Mouse (Mus musculus) intestine, embryonic 16.5 days (tissue): ENCODE measurements around the gene Cdc42. TPM values are rescaled to one million over a fixed set of nuclear protein-coding genes. Genes with fewer than 3 reads are reported as not detected.

Source experiments
- ATAC-seq: fragments of 200-750 bp; cut with Nextera tagmentation; 2 replicates; pipeline ENCODE4 v1.8.0; 2017; ENCODE audit warnings: moderate TSS enrichment, moderate library complexity
- H3K27ac ChIP-seq: fragments of 300-500 bp; sonication (generic); 2 replicates; pipeline ENCODE4 v1.5.1; 2014; ENCODE audit warnings: mild to moderate bottlenecking, low read length
- H3K27me3 ChIP-seq: fragments of 300-500 bp; sonication (generic); replicated peaks from 2 replicates; pipeline ENCODE4 v1.6.1; 2014; ENCODE audit warnings: low read length, control low read depth, mixed read lengths; ENCODE audit not compliant: control insufficient read depth, insufficient read depth
- H3K36me3 ChIP-seq: fragments of 300-500 bp; sonication (generic); 2 replicates; pipeline ENCODE4 v1.6.1; 2014; ENCODE audit warnings: low read length, control low read depth; ENCODE audit not compliant: control insufficient read depth, insufficient read depth
- H3K4me1 ChIP-seq: fragments of 300-500 bp; sonication (generic); 2 replicates; pipeline ENCODE4 v1.6.1; 2014; ENCODE audit warnings: low read length, control low read depth, mixed read lengths; ENCODE audit not compliant: control insufficient read depth, insufficient read depth
- H3K4me2 ChIP-seq: fragments of 300-500 bp; sonication (generic); 2 replicates; pipeline ENCODE4 v1.6.1; 2014; ENCODE audit warnings: low read depth, low read length, control low read depth
- H3K4me3 ChIP-seq: fragments of 300-500 bp; sonication (generic); 2 replicates; pipeline ENCODE4 v1.5.1; 2014; ENCODE audit warnings: mild to moderate bottlenecking, low read length
- H3K9ac ChIP-seq: fragments of 300-500 bp; sonication (generic); 2 replicates; pipeline ENCODE4 v1.6.1; 2014; ENCODE audit warnings: low read depth, low read length
- H3K9me3 ChIP-seq: fragments of 300-500 bp; sonication (generic); 2 replicates; pipeline ENCODE4 v1.6.1; 2016; ENCODE audit warnings: low read length, control low read depth; ENCODE audit not compliant: control insufficient read depth
- WGBS: fragments of 180-500 bp; shearing (Covaris S2); extraction: QIAGEN DNeasy Blood & Tissue Kit; methylation state at CpG from one replicate; pipeline ENCODE4 v1.1.7; 2014; 5-methylcytosine and 5-hydroxymethylcytosine counted together
- polyA plus RNA-seq: library from polyadenylated mRNA; unstranded; fragments of >200 nt; fragmentation: Nextera tagmentation; extraction: Ambion mirVana; gene quantifications from 2 replicates; pipeline ENCODE4 v1.2.1, GENCODE M21; 2015

Cdc42 gene
- polyA plus RNA-seq, 1 experiment from 2014 or later = 691 TPM

DNA sequence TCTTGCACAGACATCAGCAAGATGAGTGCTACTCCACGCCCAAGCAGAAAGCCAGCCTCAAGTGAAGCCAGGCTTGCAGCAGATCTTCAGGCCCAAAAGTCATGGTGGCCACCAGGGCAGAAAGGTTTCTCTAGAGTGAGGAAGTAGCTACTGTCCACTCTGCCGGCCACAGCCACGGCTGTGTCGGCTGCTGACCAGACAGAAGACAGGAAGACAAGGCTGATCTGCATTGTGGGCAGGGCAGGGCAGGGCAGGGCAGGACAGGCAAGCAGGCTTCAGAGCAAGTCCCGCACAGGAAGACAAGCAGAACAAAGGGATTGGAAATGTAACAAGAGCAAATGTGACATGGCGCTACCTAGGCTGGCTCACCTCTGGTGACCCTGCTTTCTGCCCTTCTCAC is 16.2 kb upstream of the Cdc42 start:
- Histone ChIP-seq H3K36me3 (no peaks in the 10 kb centered on the region), H3K27ac (peak overlapping the region; percentile 40), H3K4me2 (no peak overlapping the region), H3K4me3 (no peak overlapping the region), H3K27me3 (no peaks in the 10 kb centered on the region), H3K9ac (0 out of 2 replicates have a peak overlapping the region, but pooled peaks have one; percentile 16), H3K9me3 (no peaks in the 10 kb centered on the region), H3K4me1 (peaks cover 12% of the 10 kb centered on the region)
- 64% methylated on average over 6 of the region's 6 CpGs for WGBS
- no peak for ATAC-seq

- H3K4me3 ChIP-seq = 0 out of 2 replicates have a peak overlapping the region, but pooled peaks have one; percentile 2
- H3K36me3 ChIP-seq = no peaks in the 10 kb centered on the region
- 0 out of 2 replicates have a peak overlapping the region, but pooled peaks have one; percentile 17 for H3K9ac ChIP-seq
- peak; percentile 82 for ATAC-seq
- peak overlapping the region; percentile 38 for H3K4me2 ChIP-seq
- H3K4me1 ChIP-seq = peaks cover 26% of the 10 kb centered on the region
- no peaks in the 10 kb centered on the region for H3K9me3 ChIP-seq
- H3K27me3 ChIP-seq = no peaks in the 10 kb centered on the region
- 63% methylated on average over 16 of the region's 16 CpGs for WGBS
- peak overlapping the region; percentile 73 for H3K27ac ChIP-seq
Measured at GRCm38 (mm10) chr4:137371596-137372523, 14.3 kb upstream of the Cdc42 start.

GRCm38 (mm10) chr4:137369954-137370750 is 12.6 kb upstream of the Cdc42 start:
- Histone ChIP-seq H3K36me3 (no peaks in the 10 kb centered on the region), H3K4me3 (peak overlapping the region; percentile 40), H3K27me3 (no peaks in the 10 kb centered on the region), H3K9me3 (no peaks in the 10 kb centered on the region), H3K27ac (peak overlapping the region; percentile 60), H3K9ac (peak overlapping the region; percentile 67), H3K4me2 (peak overlapping the region; percentile 63), H3K4me1 (peaks cover 23% of the 10 kb centered on the region)
- ATAC-seq = peak; percentile 57
- WGBS = 10% methylated on average over 28 of the region's 29 CpGs

- Histone ChIP-seq H3K27ac (peak overlapping the region; percentile 73), H3K4me2 (no peak overlapping the region; the same call in 1 of the 2 replicates), H3K9me3 (no peaks in the 10 kb centered on the region), H3K4me1 (peaks cover 19% of the 10 kb centered on the region), H3K4me3 (no peak overlapping the region), H3K9ac (0 out of 2 replicates have a peak overlapping the region, but pooled peaks have one; percentile 35), H3K36me3 (no peaks in the 10 kb centered on the region), H3K27me3 (no peaks in the 10 kb centered on the region)
- ATAC-seq = no peak
- WGBS = 25% methylated on average over 1 of the region's 1 CpGs
Measured at GRCm38 (mm10) chr4:137368198-137368597, 10.7 kb upstream of the Cdc42 start.

GRCm38 (mm10) chr4:137367275-137368088 is 10.0 kb upstream of the Cdc42 start:
- H3K27ac ChIP-seq = peak overlapping the region; percentile 73
- H3K27me3 ChIP-seq = no peaks in the 10 kb centered on the region
- ATAC-seq = peak; percentile 50
- H3K4me1 ChIP-seq = peaks cover 19% of the 10 kb centered on the region
- no peaks in the 10 kb centered on the region for H3K36me3 ChIP-seq
- no peak overlapping the region for H3K4me3 ChIP-seq
- 0 out of 2 replicates have a peak overlapping the region, but pooled peaks have one; percentile 35 for H3K9ac ChIP-seq
- H3K9me3 ChIP-seq = no peaks in the 10 kb centered on the region
- 22% methylated on average over 5 of the region's 5 CpGs for WGBS
- peak overlapping the region; percentile 10; the same call in 1 of the 2 replicates for H3K4me2 ChIP-seq

GRCm38 (mm10) chr4:137366097-137366496 is 8.6 kb upstream of the Cdc42 start:
- Histone ChIP-seq H3K9me3 (no peaks in the 10 kb centered on the region), H3K4me3 (no peak overlapping the region), H3K4me2 (no peak overlapping the region), H3K27ac (no peak overlapping the region), H3K4me1 (peaks cover 20% of the 10 kb centered on the region), H3K27me3 (no peaks in the 10 kb centered on the region), H3K36me3 (no peaks in the 10 kb centered on the region), H3K9ac (no peak overlapping the region)
- ATAC-seq = no peak
- 90% methylated on average over 4 of the region's 4 CpGs for WGBS

GRCm38 (mm10) chr4:137365356-137366062 is 8.0 kb upstream of the Cdc42 start:
- no peak overlapping the region for H3K4me2 ChIP-seq
- no peaks in the 10 kb centered on the region for H3K9me3 ChIP-seq
- H3K36me3 ChIP-seq = no peaks in the 10 kb centered on the region
- WGBS = 79% methylated on average over 19 of the region's 19 CpGs
- no peak overlapping the region for H3K4me3 ChIP-seq
- H3K4me1 ChIP-seq = peaks cover 21% of the 10 kb centered on the region
- no peak overlapping the region for H3K9ac ChIP-seq
- H3K27me3 ChIP-seq = no peaks in the 10 kb centered on the region
- no peak overlapping the region for H3K27ac ChIP-seq
- no peak for ATAC-seq

GRCm38 (mm10) chr4:137364826-137365225 is 7.3 kb upstream of the Cdc42 start:
- WGBS = 83% methylated on average over 6 of the region's 6 CpGs
- H3K27me3 ChIP-seq = no peaks in the 10 kb centered on the region
- ATAC-seq = no peak
- no peaks in the 10 kb centered on the region for H3K36me3 ChIP-seq
- no peak overlapping the region for H3K9ac ChIP-seq
- peaks cover 19% of the 10 kb centered on the region for H3K4me1 ChIP-seq
- no peaks in the 10 kb centered on the region for H3K9me3 ChIP-seq
- H3K4me3 ChIP-seq = no peak overlapping the region
- no peak overlapping the region for H3K4me2 ChIP-seq
- H3K27ac ChIP-seq = no peak overlapping the region
